Mouse (Mus musculus) E14TG2a.4 (cell line): Measurements from ENCODE around the gene Ciao1.

ENCODE experiments used
- CTCF ChIP-seq: conservative IDR thresholded peaks from 2 replicates; pipeline ENCODE4 v1.5.1; 2014; ENCODE audit warnings: low read length
- NANOG ChIP-seq: IDR thresholded peaks from 2 replicates; pipeline ENCODE4 v1.6.1; 2014; ENCODE audit warnings: borderline replicate concordance, low read length, mixed read lengths
- POU5F1 ChIP-seq: IDR thresholded peaks from 2 replicates; pipeline ENCODE4 v1.6.1; 2014; ENCODE audit warnings: low read length, borderline replicate concordance

- TF ChIP-seq CTCF = no peak
- TF ChIP-seq POU5F1 = no peak
- no peak for TF ChIP-seq NANOG
These were observed 27.0 kb upstream of the Ciao1 start for GRCm38 (mm10) chr2:127274590-127274989.
